Mouse (Mus musculus) neural tube, embryonic 14.5 days (tissue): ENCODE data around the gene Slc17a2. TPM values are rescaled to one million over a fixed set of nuclear protein-coding genes. Genes with fewer than 3 reads are reported as not detected.
A peak's percentile ranks its signal among the peaks of the same experiment; 100 is the strongest.
"Not testable (repeated sequence)": the region's sequence is repeated elsewhere in the genome, so short reads cannot be mapped to it uniquely, and the experiment has no call there.

Experiments used
- ATAC-seq: fragments of 200-750 bp; cut with Nextera tagmentation; 2 replicates; pipeline ENCODE4 v1.8.0; 2017; ENCODE audit warnings: low read depth, mild to moderate bottlenecking, moderate TSS enrichment, moderate library complexity
- H3K27ac ChIP-seq: fragments of 300-500 bp; sonication (generic); 2 replicates; pipeline ENCODE4 v1.5.1; 2014; ENCODE audit warnings: low read depth, mild to moderate bottlenecking, control low read depth, low read length, moderate library complexity, mixed read lengths
- H3K27me3 ChIP-seq: fragments of 300-500 bp; sonication (generic); 2 replicates; pipeline ENCODE4 v1.6.1; 2014; ENCODE audit warnings: low read length; ENCODE audit not compliant: control insufficient read depth, insufficient read depth
- H3K36me3 ChIP-seq: fragments of 300-500 bp; sonication (generic); 2 replicates; pipeline ENCODE4 v1.6.1; 2014; ENCODE audit warnings: low read length, mixed read lengths; ENCODE audit not compliant: control insufficient read depth, insufficient read depth
- H3K4me1 ChIP-seq: fragments of 300-500 bp; sonication (generic); 2 replicates; pipeline ENCODE4 v1.6.1; 2014; ENCODE audit warnings: low read length; ENCODE audit not compliant: control insufficient read depth, insufficient read depth
- H3K4me2 ChIP-seq: fragments of 300-500 bp; sonication (generic); 2 replicates; pipeline ENCODE4 v1.6.1; 2014; ENCODE audit warnings: mild to moderate bottlenecking, low read depth, low read length, control low read depth
- H3K4me3 ChIP-seq: fragments of 300-500 bp; sonication (generic); 2 replicates; pipeline ENCODE4 v1.5.1; 2014; ENCODE audit warnings: low read depth, low read length, control low read depth, mixed read lengths
- H3K9ac ChIP-seq: fragments of 300-500 bp; sonication (generic); replicated peaks from 2 replicates; pipeline ENCODE4 v1.6.1; 2014; ENCODE audit warnings: low read depth, mild to moderate bottlenecking, control low read depth, low read length, mixed read lengths
- H3K9me3 ChIP-seq: fragments of 300-500 bp; sonication (generic); 2 replicates; pipeline ENCODE4 v1.6.1; 2016; ENCODE audit warnings: low read length; ENCODE audit not compliant: control insufficient read depth
- WGBS: fragments of 180-500 bp; shearing (Covaris S2); extraction: QIAGEN DNeasy Blood & Tissue Kit; methylation state at CpG from one replicate; pipeline ENCODE4 v1.1.7; 2014; 5-methylcytosine and 5-hydroxymethylcytosine counted together
- polyA plus RNA-seq: library from polyadenylated mRNA; unstranded; fragments of >200 nt; fragmentation: Nextera tagmentation; extraction: Ambion mirVana; gene quantifications from 2 replicates; pipeline ENCODE4 v1.2.1, GENCODE M21; 2014

Gene Slc17a2
- polyA plus RNA-seq, 1 experiment from 2014 or later: not detected

- not testable (repeated sequence) for H3K36me3 ChIP-seq, H3K9ac ChIP-seq, H3K4me1 ChIP-seq, H3K27me3 ChIP-seq, H3K9me3 ChIP-seq
- ATAC-seq: peak; percentile 60
- H3K4me3 ChIP-seq: peak within 1 kb of the TSS; percentile 45
- under 1% methylated on average over 27 of the region's 52 CpGs for WGBS
- peak within 1 kb of the TSS; percentile 59 for H3K4me2 ChIP-seq
- H3K27ac ChIP-seq: peak within 1 kb of the TSS; percentile 79
Measured at GRCm38 (mm10) chr13:23761871-23762821, 44.6 kb upstream of the Slc17a2 start, which contains the start of gene Hist1h3a. Gene Hist1h3a, minus strand, starts transcription at chr13:23762386.

GRCm38 (mm10) chr13:23763242-23763585, 43.6 kb upstream of the Slc17a2 start:
- H3K9me3 ChIP-seq: no peaks in the 10 kb centered on the region
- H3K4me2 ChIP-seq: peak overlapping the region; percentile 59
- no peak for ATAC-seq
- no peaks in the 10 kb centered on the region for H3K27me3 ChIP-seq
- H3K4me3 ChIP-seq: peak overlapping the region; percentile 45
- H3K4me1 ChIP-seq: peaks cover 7% of the 10 kb centered on the region
- WGBS: under 1% methylated on average over 10 of the region's 10 CpGs
- H3K27ac ChIP-seq: peak overlapping the region; percentile 6; the same call in 1 of the 2 replicates
- H3K9ac ChIP-seq: peak overlapping the region; percentile 51; the same call in 1 of the 2 replicates
- H3K36me3 ChIP-seq: no peaks in the 10 kb centered on the region

- Histone ChIP-seq H3K4me1 (peaks cover 7% of the 10 kb centered on the region), H3K27ac (peak within 1 kb of the TSS; percentile 63; the same call in 1 of the 2 replicates), H3K36me3 (no peaks in the 10 kb centered on the region), H3K4me2 (peak within 1 kb of the TSS; percentile 59), H3K9me3 (no peaks in the 10 kb centered on the region), H3K27me3 (no peaks in the 10 kb centered on the region), H3K4me3 (peak within 1 kb of the TSS; percentile 45), H3K9ac (peak within 1 kb of the TSS; percentile 51)
- peak; percentile 78 for ATAC-seq
- WGBS: 3% methylated on average over 34 of the region's 34 CpGs
Measured at GRCm38 (mm10) chr13:23763586-23764323, 43.0 kb upstream of the Slc17a2 start, which contains the start of gene Hist1h1a. Gene Hist1h1a, plus strand, starts transcription at chr13:23763666.

GRCm38 (mm10) chr13:23764324-23765171, 42.2 kb upstream of the Slc17a2 start:
- no peaks in the 10 kb centered on the region for H3K27me3 ChIP-seq
- WGBS: 37% methylated on average over 12 of the region's 12 CpGs
- H3K4me1 ChIP-seq: peaks cover 7% of the 10 kb centered on the region
- no peak for ATAC-seq
- peak overlapping the region; percentile 51 for H3K9ac ChIP-seq
- H3K9me3 ChIP-seq: no peaks in the 10 kb centered on the region
- peak overlapping the region; percentile 45 for H3K4me3 ChIP-seq
- no peak overlapping the region for H3K27ac ChIP-seq
- H3K36me3 ChIP-seq: no peaks in the 10 kb centered on the region
- peak overlapping the region; percentile 59 for H3K4me2 ChIP-seq

- Histone ChIP-seq H3K4me2 (no peak overlapping the region), H3K4me1 (peaks cover 7% of the 10 kb centered on the region), H3K9ac (no peak overlapping the region), H3K27me3 (no peaks in the 10 kb centered on the region), H3K36me3 (no peaks in the 10 kb centered on the region), H3K9me3 (no peaks in the 10 kb centered on the region), H3K27ac (no peak overlapping the region), H3K4me3 (no peak overlapping the region)
- ATAC-seq: no peak
- WGBS: 65% methylated on average over 1 of the region's 1 CpGs
Measured at GRCm38 (mm10) chr13:23765172-23765513, 41.6 kb upstream of the Slc17a2 start.

- no peaks in the 10 kb centered on the region for H3K9me3 ChIP-seq
- no peaks in the 10 kb centered on the region for H3K27me3 ChIP-seq
- no peaks in the 10 kb centered on the region for H3K36me3 ChIP-seq
- H3K27ac ChIP-seq: no peak overlapping the region
- H3K4me2 ChIP-seq: no peak overlapping the region
- H3K4me1 ChIP-seq: peaks cover 7% of the 10 kb centered on the region
- no peak overlapping the region for H3K9ac ChIP-seq
- no peak for ATAC-seq
- H3K4me3 ChIP-seq: no peak overlapping the region
Measured at GRCm38 (mm10) chr13:23766772-23767171, 40.0 kb upstream of the Slc17a2 start.

- no peaks in the 10 kb centered on the region for H3K36me3 ChIP-seq
- H3K27ac ChIP-seq: no peak overlapping the region
- WGBS: 44% methylated on average over 5 of the region's 5 CpGs
- no peak overlapping the region for H3K9ac ChIP-seq
- H3K4me3 ChIP-seq: no peak overlapping the region
- H3K4me2 ChIP-seq: no peak overlapping the region
- peaks cover 10% of the 10 kb centered on the region for H3K4me1 ChIP-seq
- H3K27me3 ChIP-seq: no peaks in the 10 kb centered on the region
- ATAC-seq: no peak
- H3K9me3 ChIP-seq: no peaks in the 10 kb centered on the region
Measured at GRCm38 (mm10) chr13:23768834-23769397, 37.9 kb upstream of the Slc17a2 start.

GRCm38 (mm10) chr13:23769613-23770012, 37.2 kb upstream of the Slc17a2 start, which contains the start of gene Trim38:
Gene Trim38, plus strand, starts transcription at chr13:23769913.
- not testable (repeated sequence) for H3K4me1 ChIP-seq, H3K4me2 ChIP-seq, H3K9me3 ChIP-seq, H3K9ac ChIP-seq, H3K36me3 ChIP-seq, H3K27me3 ChIP-seq, H3K4me3 ChIP-seq, H3K27ac ChIP-seq, ATAC-seq
- WGBS: 89% methylated on average over 2 of the region's 2 CpGs
